Mouse (Mus musculus): Measurements from ENCODE around the gene Gm28038.

The Gm28038 gene

DNA sequence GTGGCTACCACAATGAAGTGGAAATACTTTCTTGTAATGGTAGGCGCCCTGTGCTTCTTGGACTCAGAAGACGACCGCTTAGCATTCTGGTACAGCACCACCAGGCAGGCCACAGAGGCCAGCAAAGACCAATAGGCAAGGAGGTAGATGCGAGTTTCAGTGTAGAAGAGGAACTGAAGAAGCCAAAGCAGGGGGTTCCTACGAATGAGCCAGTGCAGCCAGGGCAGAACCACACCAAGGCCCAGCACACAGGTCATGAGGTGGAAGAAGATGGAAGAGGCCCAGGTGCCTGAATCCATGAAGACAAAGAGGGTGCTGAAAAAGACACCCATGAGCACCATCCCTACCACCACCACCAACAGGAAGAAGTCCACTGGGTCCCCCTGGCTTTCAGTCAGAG lies 4.2 kb downstream of the Gm28038 start:
- DNase-seq (ENCODE audit: inconsistent age in 2 of 2, low spot score in 1 of 2), result no peak

DNA sequence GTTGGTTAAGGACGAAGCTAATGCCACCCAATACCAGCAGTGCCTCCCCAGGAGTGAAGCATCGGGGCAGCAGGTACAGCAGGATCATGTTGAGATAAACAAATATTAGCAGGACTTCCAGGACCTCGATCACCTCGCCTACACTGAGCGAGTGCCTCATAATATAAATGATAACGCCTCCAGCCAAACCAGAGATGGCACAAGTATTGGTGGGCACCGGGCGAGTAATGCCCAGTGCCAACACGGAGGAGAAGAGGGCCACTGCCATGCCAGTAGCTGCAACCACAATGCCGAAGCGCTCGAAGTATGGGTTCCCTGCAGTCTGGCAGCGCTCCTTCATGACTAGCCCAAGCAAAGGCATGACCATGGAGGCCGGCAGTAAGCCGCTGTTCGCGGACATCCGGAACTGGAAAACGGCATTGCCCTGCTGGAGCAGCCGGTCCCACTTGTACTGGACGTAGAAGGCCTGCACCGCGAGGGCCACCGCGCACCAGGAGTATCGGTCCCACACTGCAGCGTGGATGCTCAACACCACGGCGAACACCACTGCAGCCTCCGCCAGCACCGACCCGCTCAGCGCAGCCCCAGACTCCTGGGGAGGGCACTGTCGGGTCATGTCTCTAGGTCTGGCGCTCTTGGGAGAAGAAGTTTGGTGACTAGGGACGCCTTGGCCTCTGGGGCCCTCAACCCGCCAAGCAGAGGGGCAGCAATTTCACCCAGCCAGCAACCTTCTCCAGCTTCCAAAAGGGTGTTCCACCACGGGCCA lies 4.8 kb downstream of the Gm28038 start:
- peak in 1 of 2 experiments; percentile 73 for DNase-seq (ENCODE audit: inconsistent age in 2 of 2, low spot score in 1 of 2)

DNA sequence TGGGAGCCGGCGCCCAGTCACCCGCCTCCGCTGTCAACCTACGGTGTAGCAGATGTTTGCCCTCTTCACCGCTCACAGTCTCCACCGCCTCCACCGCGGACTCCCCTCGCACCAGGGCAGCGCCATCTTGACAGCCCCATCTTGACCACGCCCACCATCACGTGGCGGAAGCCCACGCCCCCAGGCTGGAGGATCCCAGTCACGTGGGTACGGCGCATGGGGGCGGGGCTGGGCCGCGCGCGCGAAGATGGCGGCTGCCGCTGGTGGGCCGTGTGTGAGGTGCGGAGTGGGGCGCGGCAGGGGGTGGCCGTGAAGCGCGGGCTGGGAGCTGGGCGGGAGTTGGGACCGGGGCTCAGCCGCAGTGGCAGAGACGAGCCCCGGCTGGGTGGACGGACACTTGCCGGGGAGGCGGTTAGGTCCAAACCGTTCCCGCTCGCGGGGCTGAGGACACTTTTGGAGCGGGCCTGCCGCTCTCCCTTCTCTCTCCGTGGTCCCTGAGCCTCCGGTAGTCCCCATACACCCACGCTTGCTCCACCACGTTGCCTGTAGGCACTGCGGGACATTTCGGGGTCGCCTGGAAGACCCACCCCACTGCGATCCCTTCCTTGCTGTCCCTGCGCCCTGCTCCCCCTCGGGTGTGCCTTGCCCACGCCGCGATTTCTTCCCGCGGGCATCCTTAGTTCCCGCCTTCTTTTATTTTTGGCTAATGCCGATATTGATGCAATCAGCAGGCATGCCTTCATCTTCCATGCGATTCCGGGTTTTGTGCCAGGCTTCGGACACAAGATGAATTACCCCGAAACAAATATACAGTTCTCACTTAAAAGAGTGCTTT lies 5.6 kb downstream of the Gm28038 start, which contains the start of the genes Dolk and Nup188:
Dolk (minus strand) TSS at position 143 of the 835 bp plus-strand sequence.
Nup188 (plus strand) TSS at position 206 of the 835 bp plus-strand sequence.
- DNase-seq (ENCODE audit: inconsistent age in 2 of 2, low spot score in 1 of 2), result peak; percentile 96 to 98

DNA sequence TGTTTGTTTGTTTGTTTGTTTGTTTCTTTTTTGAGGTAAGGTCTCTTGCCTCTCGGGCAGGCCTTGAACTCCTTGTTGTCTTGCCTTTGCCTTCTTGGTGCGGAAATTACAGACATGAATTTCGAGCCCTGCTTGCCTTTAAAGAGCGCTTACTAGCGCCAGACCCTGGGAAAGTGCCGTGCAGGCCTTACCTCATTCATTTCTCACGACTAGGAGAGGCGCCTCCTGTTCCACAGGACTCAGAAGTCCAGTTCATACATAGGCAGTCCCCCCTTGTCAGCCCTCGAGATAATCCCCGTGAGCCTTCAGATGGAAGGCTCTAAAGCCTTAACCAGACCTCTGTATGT lies 6.2 kb downstream of the Gm28038 start:
- peak in 1 of 2 experiments; percentile 66 for DNase-seq (ENCODE audit: inconsistent age in 2 of 2, low spot score in 1 of 2)

DNA sequence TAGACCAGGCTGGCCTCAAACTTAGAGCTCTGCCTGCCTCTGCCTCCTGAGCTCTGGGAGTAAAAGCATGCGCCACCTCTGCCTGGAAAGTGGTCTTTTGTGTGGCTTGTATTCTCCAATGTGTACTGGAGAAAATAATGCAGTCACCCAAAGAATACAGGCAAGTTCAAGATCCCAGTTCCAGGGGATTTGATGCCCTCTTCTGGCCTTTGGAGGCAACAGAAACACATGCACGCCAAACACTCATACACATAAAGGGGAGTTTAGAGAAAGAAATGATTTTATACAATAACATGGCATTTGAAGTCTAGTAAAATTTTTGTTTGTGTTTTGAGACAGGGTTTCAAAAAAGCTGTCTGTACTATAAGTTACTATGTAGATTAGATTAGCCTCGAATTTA lies 18.7 kb downstream of the Gm28038 start:
- peak in 1 of 2 experiments; percentile 53 for DNase-seq (ENCODE audit: inconsistent age in 2 of 2, low spot score in 1 of 2)

DNA sequence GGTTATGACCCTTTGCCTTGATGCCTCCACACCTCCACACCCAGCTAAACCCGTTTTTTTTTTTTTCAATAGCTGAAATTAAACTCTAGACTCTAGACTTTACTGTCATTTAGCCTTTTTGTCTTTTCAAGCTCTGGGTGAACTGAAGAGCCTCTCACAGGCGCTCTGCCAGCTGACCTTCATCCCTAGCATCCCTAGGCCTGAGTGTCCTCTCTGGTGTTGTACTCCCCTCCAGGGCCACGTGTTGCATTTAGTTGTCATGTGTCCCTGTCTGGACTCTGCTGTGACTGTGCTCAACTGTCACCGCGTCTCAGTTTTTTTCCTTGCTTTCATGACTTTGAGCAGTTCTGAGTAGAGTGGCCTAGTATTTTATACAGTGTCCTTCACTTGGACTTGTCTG lies 19.1 kb downstream of the Gm28038 start:
- peak in 1 of 2 experiments; percentile 41 for DNase-seq (ENCODE audit: inconsistent age in 2 of 2, low spot score in 1 of 2)

DNA sequence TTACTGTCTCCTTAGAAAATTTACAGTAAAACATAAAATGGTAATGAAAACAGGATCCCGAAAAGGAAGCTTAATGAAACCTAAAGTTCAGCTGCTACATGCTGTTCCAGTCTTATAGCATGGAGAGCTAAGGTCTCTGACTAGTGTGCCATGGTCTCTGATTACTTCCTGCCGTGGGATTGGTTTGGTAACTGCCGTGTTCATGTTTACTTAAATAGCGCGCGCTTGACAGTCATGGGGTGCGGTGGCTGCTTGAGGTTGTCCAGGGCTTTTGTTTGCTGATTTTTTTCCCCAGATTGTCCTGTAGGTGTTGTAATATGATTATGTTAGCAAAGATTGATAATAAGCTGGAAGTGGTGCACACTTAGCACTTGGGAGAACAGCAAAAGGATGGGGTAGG lies 25.2 kb downstream of the Gm28038 start:
- DNase-seq (ENCODE audit: inconsistent age in 2 of 2, low spot score in 1 of 2), result no peak

DNA sequence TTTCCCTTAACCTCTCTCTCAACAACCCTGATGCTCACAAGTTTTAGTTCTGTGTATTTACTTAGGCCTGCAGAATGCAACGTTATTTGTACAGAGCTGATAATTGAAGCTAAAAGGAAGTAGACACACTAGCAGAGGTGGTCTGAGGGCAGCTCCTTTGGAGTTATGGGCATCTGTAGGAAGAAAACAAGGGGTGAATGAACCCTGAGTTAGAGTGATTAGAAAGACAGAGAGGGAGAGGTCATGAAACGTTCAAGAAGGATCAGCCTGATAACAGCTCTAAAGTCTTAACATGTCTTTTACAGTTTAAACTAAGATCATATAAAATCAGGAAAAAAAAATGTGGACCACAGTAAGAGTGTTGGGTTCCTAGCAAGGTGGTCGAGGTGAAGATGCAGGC lies 28.5 kb downstream of the Gm28038 start:
- no peak for DNase-seq (ENCODE audit: inconsistent age in 2 of 2, low spot score in 1 of 2)

DNA sequence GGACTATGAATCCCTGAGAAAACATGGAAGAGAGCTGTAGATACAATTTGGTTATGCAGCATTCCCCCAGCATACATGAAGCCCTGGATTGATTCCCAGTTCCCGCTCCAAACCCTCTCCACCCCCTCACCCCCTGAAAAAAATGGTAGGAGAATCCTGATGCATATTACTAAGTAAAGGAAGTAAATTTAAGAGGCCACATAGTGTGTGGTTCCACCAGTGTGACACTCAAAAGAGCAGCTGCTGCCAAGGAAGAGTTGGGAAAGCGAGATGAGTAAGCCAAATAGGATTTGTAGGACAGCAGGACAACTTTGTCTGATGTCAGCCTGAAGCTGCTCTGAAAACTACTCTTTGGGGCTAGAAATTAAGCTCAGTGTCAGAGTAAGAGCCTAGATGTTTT lies 30.6 kb downstream of the Gm28038 start:
- DNase-seq (ENCODE audit: inconsistent age in 2 of 2, low spot score in 1 of 2), result peak; percentile 32 to 77

DNA sequence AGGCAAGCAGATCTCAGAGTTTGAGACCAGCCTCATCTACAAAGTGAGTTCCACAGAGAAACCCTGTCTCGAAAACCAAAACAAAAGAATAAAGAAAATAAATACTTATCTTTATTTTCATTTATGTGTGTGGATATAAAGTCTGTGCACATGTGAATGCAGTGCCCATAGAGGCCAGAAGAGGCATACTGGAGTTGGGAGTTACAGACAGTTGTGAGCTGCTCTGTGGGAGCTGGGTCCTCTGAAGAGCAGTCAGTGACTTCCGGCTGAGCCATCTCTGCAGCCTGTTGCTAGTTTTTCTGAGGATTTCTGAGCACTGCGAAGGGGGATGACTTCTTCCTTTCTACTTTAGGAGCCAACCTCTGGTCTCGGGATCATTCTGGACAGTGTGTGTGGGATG lies 35.3 kb downstream of the Gm28038 start:
- no peak for DNase-seq (ENCODE audit: inconsistent age in 2 of 2, low spot score in 1 of 2)

DNA sequence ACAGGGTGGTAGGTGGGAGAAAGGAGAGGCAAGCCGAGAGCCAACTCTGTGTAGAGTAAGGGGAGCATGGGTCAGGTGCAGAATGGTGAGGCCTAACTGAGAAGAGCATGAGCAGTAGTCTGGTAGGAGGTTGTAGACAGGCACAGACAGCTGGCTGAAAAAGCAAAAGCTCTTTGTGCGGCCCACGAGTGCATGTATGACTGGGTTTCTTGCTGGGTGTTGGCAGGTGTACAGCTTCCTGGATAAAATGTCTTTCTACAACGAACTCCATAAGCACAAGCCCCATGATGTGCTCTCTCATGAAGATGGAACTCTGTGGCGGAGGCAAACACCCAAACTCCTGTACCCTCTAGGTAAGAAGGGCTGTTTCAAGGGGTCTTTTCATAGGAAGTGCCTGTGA lies 36.1 kb downstream of the Gm28038 start:
- DNase-seq (ENCODE audit: inconsistent age in 2 of 2, low spot score in 1 of 2), result no peak

DNA sequence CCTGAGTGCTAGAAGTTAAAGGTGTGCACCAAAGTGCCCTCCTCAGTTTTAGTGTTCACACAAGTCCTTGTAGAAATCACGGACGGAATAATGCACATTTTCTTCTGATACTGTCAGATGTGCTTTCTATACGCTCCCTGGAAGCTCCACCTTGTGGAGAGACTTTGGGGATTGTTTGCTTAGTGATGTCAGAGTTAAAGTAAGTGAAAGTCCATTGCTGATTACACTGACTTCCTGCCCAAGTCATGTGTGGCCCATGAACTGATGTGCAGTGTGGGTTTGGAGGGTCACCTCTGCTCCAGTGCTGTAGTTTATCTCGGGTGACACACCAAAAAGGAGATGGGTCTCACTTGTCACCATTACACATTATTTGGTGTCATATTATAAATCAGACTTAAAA lies 38.4 kb downstream of the Gm28038 start:
- DNase-seq (ENCODE audit: inconsistent age in 2 of 2, low spot score in 1 of 2), result no peak

DNA sequence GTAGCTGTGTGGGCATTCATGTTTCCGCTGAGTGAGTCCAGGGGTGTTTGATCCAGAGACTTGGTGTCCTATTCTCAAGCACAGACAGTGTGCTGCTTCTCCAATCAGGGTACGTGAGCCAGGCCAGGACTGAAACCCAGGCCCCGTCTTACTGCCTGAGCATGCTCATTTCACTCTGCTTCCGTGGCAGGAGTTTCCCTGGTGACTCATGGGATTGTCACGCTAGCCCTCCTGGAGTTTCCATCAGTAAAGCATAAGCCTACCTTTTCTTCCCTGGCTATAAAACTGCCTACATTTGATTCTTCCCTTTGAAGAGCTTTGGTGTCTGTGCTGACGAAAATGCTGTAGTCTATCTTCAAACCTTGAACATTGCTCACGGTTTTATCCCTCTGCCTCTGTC lies 42.3 kb downstream of the Gm28038 start:
- peak; percentile 31 to 68 for DNase-seq (ENCODE audit: inconsistent age in 2 of 2, low spot score in 1 of 2)

DNA sequence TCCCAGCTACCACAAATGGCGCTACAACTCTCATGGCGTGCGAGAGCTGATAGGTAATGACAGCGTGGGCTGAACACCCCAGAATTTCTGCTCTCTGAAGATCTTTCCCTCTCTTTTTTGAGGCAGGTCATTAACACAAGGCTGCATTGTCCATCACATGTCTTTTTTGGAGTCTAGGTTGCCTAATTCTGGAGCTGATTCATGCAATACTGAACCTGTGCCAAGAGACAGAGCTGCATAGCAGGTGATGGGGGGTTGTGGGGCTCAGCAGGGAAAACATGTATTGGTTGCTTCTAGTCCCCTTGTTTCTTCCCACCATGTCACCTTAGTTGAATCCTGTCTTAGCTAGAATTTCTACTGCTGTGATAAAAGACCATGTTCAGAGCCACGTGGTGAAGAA lies 44.5 kb downstream of the Gm28038 start:
- peak in 1 of 2 experiments; percentile 81 for DNase-seq (ENCODE audit: inconsistent age in 2 of 2, low spot score in 1 of 2)

DNA sequence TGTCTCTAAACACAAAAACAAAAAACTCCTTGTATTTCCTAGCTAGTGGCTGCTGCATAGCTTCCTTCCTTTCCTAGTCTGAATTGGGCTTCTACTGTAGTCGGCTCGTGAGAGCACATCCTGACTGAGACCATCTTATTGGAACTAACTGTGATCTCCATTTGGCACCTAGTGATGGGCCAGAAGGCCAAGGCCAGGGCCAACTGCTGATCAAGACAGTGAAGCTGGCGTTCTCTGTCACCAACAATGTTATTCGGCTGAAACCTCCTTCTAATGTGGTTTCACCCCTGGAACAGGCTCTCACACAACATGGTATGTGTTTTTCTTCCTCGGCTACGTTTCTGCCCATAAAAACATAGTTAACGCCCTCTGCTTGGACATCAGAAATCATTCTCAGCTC lies 46.4 kb downstream of the Gm28038 start:
- DNase-seq (ENCODE audit: inconsistent age in 2 of 2, low spot score in 1 of 2), result peak; percentile 23 to 75

DNA sequence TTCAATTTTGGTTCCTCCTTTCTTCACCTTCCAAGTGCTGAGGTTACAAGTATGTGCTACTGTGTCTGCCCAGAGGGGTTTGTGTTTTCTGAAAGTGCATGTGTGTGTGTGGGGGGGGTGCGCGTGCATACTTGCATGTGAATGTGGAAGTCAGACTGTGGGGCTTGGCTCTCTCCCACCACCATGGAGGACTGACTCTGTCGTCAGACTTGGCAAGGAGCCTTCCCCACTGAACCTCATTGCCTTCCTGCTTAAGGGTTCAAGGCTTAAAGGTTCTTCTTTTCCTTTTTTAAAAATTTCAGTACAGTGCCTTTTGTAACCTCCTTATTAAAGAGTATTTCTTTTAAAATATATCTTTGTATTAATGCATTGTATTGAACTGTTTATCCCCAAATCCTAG lies 47.9 kb downstream of the Gm28038 start:
- DNase-seq (ENCODE audit: inconsistent age in 2 of 2, low spot score in 1 of 2), result peak in 1 of 2 experiments; percentile 62

DNA sequence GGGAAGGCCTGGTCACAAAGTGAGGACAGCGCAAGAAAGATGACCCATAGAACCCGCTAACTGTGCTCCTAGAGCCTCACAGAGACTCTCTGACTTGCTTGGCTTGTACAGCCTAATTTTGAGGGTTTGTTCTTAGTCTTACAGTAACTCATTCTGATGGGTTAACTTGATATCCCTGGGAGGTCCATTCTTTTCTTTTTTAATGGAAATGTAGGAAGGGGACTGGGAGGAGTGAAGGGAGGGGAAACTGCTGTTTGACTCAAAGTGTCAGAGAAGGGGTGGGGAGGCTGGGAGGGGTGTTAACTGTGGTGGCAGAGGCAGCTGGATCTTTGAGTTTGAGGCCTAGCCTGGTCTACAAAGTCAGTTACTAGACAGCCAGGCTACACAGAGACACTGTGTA lies 54.5 kb downstream of the Gm28038 start:
- DNase-seq (ENCODE audit: inconsistent age in 2 of 2, low spot score in 1 of 2), result no peak

DNA sequence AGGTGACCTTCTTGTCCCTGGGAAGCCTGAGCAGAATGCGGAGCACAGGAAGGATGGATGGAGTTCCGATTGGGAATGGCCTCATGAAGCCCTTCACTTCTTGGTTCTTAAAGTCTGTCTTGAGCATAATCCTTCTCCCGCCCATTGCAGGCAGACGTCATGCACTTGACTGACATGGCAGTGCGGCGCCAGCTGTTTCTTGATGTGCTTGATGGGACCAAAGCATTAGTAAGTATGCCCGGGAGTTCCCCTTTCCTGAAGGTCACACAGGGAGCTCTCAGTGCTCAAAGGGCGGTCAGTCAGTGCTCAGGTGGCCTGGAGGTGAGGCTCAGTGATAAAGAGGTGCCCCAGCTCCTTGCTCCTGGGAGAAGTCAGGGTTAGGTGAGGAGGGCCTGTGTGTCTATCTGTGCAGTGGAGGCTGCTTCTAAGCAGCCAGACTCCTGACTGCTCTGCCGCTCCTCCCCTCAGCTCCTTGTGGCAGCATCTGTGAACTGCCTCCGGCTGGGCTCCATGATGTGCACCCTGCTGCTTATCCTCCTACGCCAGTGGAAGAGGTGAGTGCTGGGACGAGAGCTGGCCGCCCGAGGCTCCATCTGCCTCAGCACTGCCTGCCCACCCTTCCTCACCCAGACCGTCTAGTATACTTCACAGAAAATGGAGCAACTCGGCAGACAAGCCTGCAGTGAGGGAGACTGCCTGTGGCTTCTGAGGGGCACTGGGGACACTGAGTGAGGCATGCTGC lies 55.5 kb downstream of the Gm28038 start:
- peak; percentile 33 to 64 for DNase-seq (ENCODE audit: inconsistent age in 2 of 2, low spot score in 1 of 2)

DNA sequence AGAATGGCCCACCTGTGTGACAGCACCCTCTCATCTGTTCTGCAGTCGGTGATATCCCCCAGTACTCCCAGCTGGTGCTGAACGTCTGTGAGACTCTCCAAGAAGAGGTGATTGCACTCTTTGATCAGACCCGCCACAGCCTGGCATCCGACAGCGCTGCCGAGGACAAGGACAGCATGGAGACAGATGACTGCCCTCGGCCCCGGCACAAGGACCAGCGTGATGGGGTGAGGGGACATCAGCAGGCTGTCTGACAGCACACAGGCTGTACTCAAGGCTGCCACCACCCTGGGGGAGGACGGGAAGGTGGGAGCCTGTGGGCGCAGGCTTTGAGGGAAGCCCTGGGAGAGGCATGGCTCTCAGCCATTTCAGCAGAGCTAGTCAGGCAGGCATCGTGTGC lies 56.3 kb downstream of the Gm28038 start:
- peak; percentile 81 to 93 for DNase-seq (ENCODE audit: inconsistent age in 2 of 2, low spot score in 1 of 2)

DNA sequence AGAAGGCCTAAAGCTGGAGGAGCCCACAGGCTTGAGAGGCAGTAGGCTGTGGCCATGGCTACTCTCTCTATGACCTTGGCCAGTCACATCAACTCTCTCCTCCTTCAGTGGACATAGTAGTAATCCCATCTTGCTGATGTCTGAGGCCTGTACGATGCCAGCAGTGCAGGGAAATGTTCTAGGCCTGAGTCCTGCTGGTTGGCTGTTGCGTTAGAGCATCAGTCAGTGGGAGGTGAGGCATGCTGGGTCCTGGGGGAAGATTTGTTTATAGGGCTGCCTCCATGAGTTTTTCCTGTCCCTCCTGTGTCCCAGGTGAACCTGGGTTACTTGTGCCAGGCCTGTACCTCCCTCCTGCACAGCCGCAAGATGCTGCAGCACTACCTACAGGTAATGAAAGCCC lies 61.2 kb downstream of the Gm28038 start:
- DNase-seq (ENCODE audit: inconsistent age in 2 of 2, low spot score in 1 of 2), result peak; percentile 22 to 69

DNA sequence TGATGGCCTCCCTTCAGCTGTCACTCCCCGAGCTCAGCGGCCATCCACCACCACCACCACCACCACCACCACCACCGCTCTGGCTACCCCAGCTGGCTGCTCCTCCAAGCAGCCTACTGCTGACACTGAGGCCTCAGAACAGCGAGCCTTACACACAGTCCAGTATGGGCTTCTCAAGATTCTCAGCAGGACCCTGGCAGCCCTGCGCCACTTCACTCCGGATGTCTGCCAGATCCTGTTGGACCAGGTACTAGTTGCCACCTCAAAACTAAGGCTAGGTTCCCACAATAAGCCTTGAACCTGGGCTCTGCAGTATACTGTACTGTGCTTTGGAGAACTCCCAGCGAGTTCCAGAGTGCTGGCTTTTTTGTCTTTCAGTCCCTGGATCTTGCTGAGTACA lies 61.7 kb downstream of the Gm28038 start:
- DNase-seq (ENCODE audit: inconsistent age in 2 of 2, low spot score in 1 of 2), result no peak

All from adrenal gland, adult (tissue).